Mouse (Mus musculus): ENCODE results near the gene Myo10. TPM values are rescaled to one million over a fixed set of nuclear protein-coding genes. Genes with fewer than 3 reads are reported as not detected.

Gene Myo10
- polyA plus RNA-seq, 1 experiment: 49.9 TPM

GRCm38 (mm10) chr15:25760304-25760703 lies 138.0 kb downstream of the Myo10 start:
- H3K4me3 ChIP-seq (ENCODE audit: insufficient read depth, low read length): no peak overlapping the region
- H3K4me1 ChIP-seq (ENCODE audit: control insufficient read depth, insufficient read depth, low read length): peaks cover 8% of the 10 kb centered on the region; the same call in 1 of the 2 replicates

GRCm38 (mm10) chr15:25761049-25761448 lies 138.7 kb downstream of the Myo10 start:
- H3K4me3 ChIP-seq (ENCODE audit: insufficient read depth, low read length): no peak overlapping the region
- TF ChIP-seq CTCF (IDR thresholded peaks at IDR 0.05; ENCODE audit: borderline replicate concordance, insufficient read depth, low read length) (no peak), POLR2A (IDR thresholded peaks at IDR 0.05; ENCODE audit: low read depth, low read length) (no peak)
- H3K27ac ChIP-seq (ENCODE audit: insufficient read depth, low read length): peak overlapping the region; percentile 66; the same call in 1 of the 2 replicates
- H3K4me1 ChIP-seq (ENCODE audit: control insufficient read depth, insufficient read depth, low read length): peaks cover 9% of the 10 kb centered on the region

More at GRCm38 (mm10) chr15:25760304-25760703, 138.0 kb downstream of the Myo10 start:
- TF ChIP-seq POLR2A (IDR thresholded peaks at IDR 0.05; ENCODE audit: low read depth, low read length) (no peak), CTCF (IDR thresholded peaks at IDR 0.05; ENCODE audit: borderline replicate concordance, insufficient read depth, low read length) (no peak)
- no peak overlapping the region for H3K27ac ChIP-seq (ENCODE audit: insufficient read depth, low read length)

GRCm38 (mm10) chr15:25761800-25762211 lies 139.5 kb downstream of the Myo10 start:
- peak overlapping the region; percentile 66 for H3K27ac ChIP-seq (ENCODE audit: insufficient read depth, low read length)

GRCm38 (mm10) chr15:25762306-25762705 lies 140.0 kb downstream of the Myo10 start:
- no peak overlapping the region for H3K4me3 ChIP-seq (ENCODE audit: insufficient read depth, low read length)
- TF ChIP-seq POLR2A (IDR thresholded peaks at IDR 0.05; ENCODE audit: low read depth, low read length) (no peak), CTCF (IDR thresholded peaks at IDR 0.05; ENCODE audit: borderline replicate concordance, insufficient read depth, low read length) (no peak)
- peaks cover 15% of the 10 kb centered on the region for H3K4me1 ChIP-seq (ENCODE audit: control insufficient read depth, insufficient read depth, low read length)
- peak overlapping the region; percentile 43 for H3K27ac ChIP-seq (ENCODE audit: insufficient read depth, low read length)

More at GRCm38 (mm10) chr15:25761800-25762211, 139.5 kb downstream of the Myo10 start:
- Histone ChIP-seq H3K4me3 (ENCODE audit: insufficient read depth, low read length) (no peak overlapping the region), H3K4me1 (ENCODE audit: control insufficient read depth, insufficient read depth, low read length) (peaks cover 10% of the 10 kb centered on the region)
- TF ChIP-seq CTCF (IDR thresholded peaks at IDR 0.05; ENCODE audit: borderline replicate concordance, insufficient read depth, low read length) (no peak), POLR2A (IDR thresholded peaks at IDR 0.05; ENCODE audit: low read depth, low read length) (no peak)

GRCm38 (mm10) chr15:25763106-25763505 lies 140.8 kb downstream of the Myo10 start:
- TF ChIP-seq POLR2A (IDR thresholded peaks at IDR 0.05; ENCODE audit: low read depth, low read length): no peak
- TF ChIP-seq CTCF (IDR thresholded peaks at IDR 0.05; ENCODE audit: borderline replicate concordance, insufficient read depth, low read length): no peak
- no peak overlapping the region for H3K27ac ChIP-seq (ENCODE audit: insufficient read depth, low read length)
- H3K4me1 ChIP-seq (ENCODE audit: control insufficient read depth, insufficient read depth, low read length): peaks cover 20% of the 10 kb centered on the region
- no peak overlapping the region for H3K4me3 ChIP-seq (ENCODE audit: insufficient read depth, low read length)

- H3K4me3 ChIP-seq (ENCODE audit: insufficient read depth, low read length): no peak overlapping the region
- TF ChIP-seq POLR2A (IDR thresholded peaks at IDR 0.05; ENCODE audit: low read depth, low read length): no peak
- TF ChIP-seq CTCF (IDR thresholded peaks at IDR 0.05; ENCODE audit: borderline replicate concordance, insufficient read depth, low read length): no peak
- H3K4me1 ChIP-seq (ENCODE audit: control insufficient read depth, insufficient read depth, low read length): peaks cover 30% of the 10 kb centered on the region
- H3K27ac ChIP-seq (ENCODE audit: insufficient read depth, low read length): no peak overlapping the region
These were observed 142.5 kb downstream of the Myo10 start for GRCm38 (mm10) chr15:25764653-25765352.

GRCm38 (mm10) chr15:25767777-25768176 lies 145.5 kb downstream of the Myo10 start:
- Histone ChIP-seq H3K4me1 (ENCODE audit: control insufficient read depth, insufficient read depth, low read length) (peaks cover 24% of the 10 kb centered on the region), H3K4me3 (ENCODE audit: insufficient read depth, low read length) (no peak overlapping the region), H3K27ac (ENCODE audit: insufficient read depth, low read length) (peak overlapping the region; percentile 97)
- TF ChIP-seq CTCF (IDR thresholded peaks at IDR 0.05; ENCODE audit: borderline replicate concordance, insufficient read depth, low read length) (no peak), POLR2A (IDR thresholded peaks at IDR 0.05; ENCODE audit: low read depth, low read length) (no peak)

- Histone ChIP-seq H3K27ac (ENCODE audit: insufficient read depth, low read length) (no peak overlapping the region), H3K4me3 (ENCODE audit: insufficient read depth, low read length) (no peak overlapping the region), H3K4me1 (ENCODE audit: control insufficient read depth, insufficient read depth, low read length) (peaks cover 25% of the 10 kb centered on the region)
- TF ChIP-seq CTCF (IDR thresholded peaks at IDR 0.05; ENCODE audit: borderline replicate concordance, insufficient read depth, low read length) (no peak), POLR2A (IDR thresholded peaks at IDR 0.05; ENCODE audit: low read depth, low read length) (no peak)
These were observed 147.4 kb downstream of the Myo10 start for GRCm38 (mm10) chr15:25769524-25770255.

GRCm38 (mm10) chr15:25771782-25772181 lies 149.5 kb downstream of the Myo10 start:
- Histone ChIP-seq H3K4me1 (ENCODE audit: control insufficient read depth, insufficient read depth, low read length) (peaks cover 24% of the 10 kb centered on the region), H3K4me3 (ENCODE audit: insufficient read depth, low read length) (no peak overlapping the region), H3K27ac (ENCODE audit: insufficient read depth, low read length) (no peak overlapping the region)
- TF ChIP-seq POLR2A (IDR thresholded peaks at IDR 0.05; ENCODE audit: low read depth, low read length) (no peak), CTCF (IDR thresholded peaks at IDR 0.05; ENCODE audit: borderline replicate concordance, insufficient read depth, low read length) (no peak)

All from embryonic fibroblast, embryonic 13.5 days (primary cell).